Mouse (Mus musculus): ENCODE data around the gene Tbck. TPM values are rescaled to one million over a fixed set of nuclear protein-coding genes. Genes with fewer than 3 reads are reported as not detected.
A peak's percentile ranks its signal among the peaks of the same experiment; 100 is the strongest.

The Tbck gene
- total RNA-seq (2022): 10 to 100 TPM in 1 of 4 experiments, 1 to 10 TPM in 3; 8.4 to 10.4 (median 9.2) TPM

- peak; percentile 85 to 87 for DNase-seq (ENCODE audit: low spot score in 2 of 2)
Observed at GRCm38 (mm10) chr3:132683447-132684230, at the start of gene Tbck. TSS of gene Tbck (plus strand) at chr3:132684144.

GRCm38 (mm10) chr3:132637080-132637479, 46.9 kb upstream of the Tbck start:
- DNase-seq (ENCODE audit: low spot score in 2 of 2): no peak

- DNase-seq (ENCODE audit: low spot score in 2 of 2): no peak
Observed at GRCm38 (mm10) chr3:132644071-132644470, 39.9 kb upstream of the Tbck start.

GRCm38 (mm10) chr3:132646814-132647213, 37.1 kb upstream of the Tbck start:
- DNase-seq (ENCODE audit: low spot score in 2 of 2): no peak

- DNase-seq (ENCODE audit: low spot score in 2 of 2): no peak
Observed at GRCm38 (mm10) chr3:132649368-132649767, 34.6 kb upstream of the Tbck start.

GRCm38 (mm10) chr3:132650191-132650590, 33.8 kb upstream of the Tbck start:
- DNase-seq (ENCODE audit: low spot score in 2 of 2): no peak

GRCm38 (mm10) chr3:132651776-132652175, 32.2 kb upstream of the Tbck start:
- no peak for DNase-seq (ENCODE audit: low spot score in 2 of 2)

- DNase-seq (ENCODE audit: low spot score in 2 of 2): no peak
Observed at GRCm38 (mm10) chr3:132653959-132654358, 30.0 kb upstream of the Tbck start.

- DNase-seq (ENCODE audit: low spot score in 2 of 2): no peak
Observed at GRCm38 (mm10) chr3:132655955-132656354, 28.0 kb upstream of the Tbck start.

- DNase-seq (ENCODE audit: low spot score in 2 of 2): no peak
Observed at GRCm38 (mm10) chr3:132677494-132677893, 6.5 kb upstream of the Tbck start.

GRCm38 (mm10) chr3:132684231-132684928, 436 bp downstream of the Tbck start, which contains the start of gene Aimp1:
TSS of gene Aimp1 (minus strand) at chr3:132684370.
- no peak for DNase-seq (ENCODE audit: low spot score in 2 of 2)

GRCm38 (mm10) chr3:132701368-132701767, 17.4 kb downstream of the Tbck start:
- DNase-seq (ENCODE audit: low spot score in 2 of 2): no peak

- DNase-seq (ENCODE audit: low spot score in 2 of 2): no peak
Observed at GRCm38 (mm10) chr3:132704216-132704615, 20.3 kb downstream of the Tbck start.

GRCm38 (mm10) chr3:132706977-132707376, 23.0 kb downstream of the Tbck start:
- DNase-seq (ENCODE audit: low spot score in 2 of 2): no peak

- no peak for DNase-seq (ENCODE audit: low spot score in 2 of 2)
Observed at GRCm38 (mm10) chr3:132713913-132714312, 30.0 kb downstream of the Tbck start.

- no peak for DNase-seq (ENCODE audit: low spot score in 2 of 2)
Observed at GRCm38 (mm10) chr3:132717316-132717715, 33.4 kb downstream of the Tbck start.

GRCm38 (mm10) chr3:132724326-132724725, 40.4 kb downstream of the Tbck start:
- no peak for DNase-seq (ENCODE audit: low spot score in 2 of 2)

GRCm38 (mm10) chr3:132744287-132745146, 60.6 kb downstream of the Tbck start:
- no peak for DNase-seq (ENCODE audit: low spot score in 2 of 2)

- no peak for DNase-seq (ENCODE audit: low spot score in 2 of 2)
Observed at GRCm38 (mm10) chr3:132747036-132747435, 63.1 kb downstream of the Tbck start.

GRCm38 (mm10) chr3:132747766-132748165, 63.8 kb downstream of the Tbck start:
- DNase-seq (ENCODE audit: low spot score in 2 of 2): no peak

- DNase-seq (ENCODE audit: low spot score in 2 of 2): no peak
Observed at GRCm38 (mm10) chr3:132748750-132749149, 64.8 kb downstream of the Tbck start.

GRCm38 (mm10) chr3:132752772-132753171, 68.8 kb downstream of the Tbck start:
- DNase-seq (ENCODE audit: low spot score in 2 of 2): no peak

Measured in gastrocnemius, adult 8-10 months (tissue).